Mouse (Mus musculus): ENCODE data around the gene Plb1. TPM values are rescaled to one million over a fixed set of nuclear protein-coding genes. Genes with fewer than 3 reads are reported as not detected.

Plb1 gene
- polyA plus RNA-seq, 1 experiment = 8.7 TPM

- H3K4me3 ChIP-seq (ENCODE audit: control insufficient read depth, insufficient read depth, low read length) = no peak overlapping the region
- no peak for DNase-seq
- H3K27me3 ChIP-seq (ENCODE audit: control insufficient read depth, insufficient read depth, low read length) = no peaks in the 10 kb centered on the region
- TF ChIP-seq POLR2A (IDR thresholded peaks at IDR 0.05; ENCODE audit: control insufficient read depth, extremely low read depth, insufficient read depth, low read length, poor library complexity) = no peak
- TF ChIP-seq CTCF (IDR thresholded peaks at IDR 0.05; ENCODE audit: borderline replicate concordance, control insufficient read depth, extremely low read depth, insufficient read depth, low read length, poor library complexity) = no peak
- 96% methylated on average over 2 of the region's 2 CpGs for WGBS
- H3K27ac ChIP-seq (ENCODE audit: control insufficient read depth, insufficient read depth, low read length) = no peak overlapping the region
- no peaks in the 10 kb centered on the region for H3K36me3 ChIP-seq (ENCODE audit: control insufficient read depth, insufficient read depth, low read length)
- H3K4me1 ChIP-seq (replicated peaks; ENCODE audit: control insufficient read depth, insufficient read depth, low read length) = no peaks in the 10 kb centered on the region
Measured at GRCm38 (mm10) chr5:32291316-32291715, 58.8 kb downstream of the Plb1 start.

- Histone ChIP-seq H3K36me3 (ENCODE audit: control insufficient read depth, insufficient read depth, low read length) (no peaks in the 10 kb centered on the region), H3K27me3 (ENCODE audit: control insufficient read depth, insufficient read depth, low read length) (no peaks in the 10 kb centered on the region), H3K4me1 (replicated peaks; ENCODE audit: control insufficient read depth, insufficient read depth, low read length) (0 out of 2 replicates have a peak, but pooled peaks cover 2% of the 10 kb centered on the region), H3K4me3 (ENCODE audit: control insufficient read depth, insufficient read depth, low read length) (no peak overlapping the region), H3K27ac (ENCODE audit: control insufficient read depth, insufficient read depth, low read length) (no peak overlapping the region)
- no peak for TF ChIP-seq POLR2A (IDR thresholded peaks at IDR 0.05; ENCODE audit: control insufficient read depth, extremely low read depth, insufficient read depth, low read length, poor library complexity)
- peak; percentile 65; the same call in 1 of the 2 replicates for TF ChIP-seq CTCF (IDR thresholded peaks at IDR 0.05; ENCODE audit: borderline replicate concordance, control insufficient read depth, extremely low read depth, insufficient read depth, low read length, poor library complexity)
- peak; percentile 43 for DNase-seq
- 18% methylated on average over 23 of the region's 23 CpGs for WGBS
Measured at GRCm38 (mm10) chr5:32302991-32303921, 70.7 kb downstream of the Plb1 start.

- WGBS = 80% methylated on average over 2 of the region's 2 CpGs
- 0 out of 2 replicates have a peak, but pooled peaks cover 2% of the 10 kb centered on the region for H3K4me1 ChIP-seq (replicated peaks; ENCODE audit: control insufficient read depth, insufficient read depth, low read length)
- H3K36me3 ChIP-seq (ENCODE audit: control insufficient read depth, insufficient read depth, low read length) = no peaks in the 10 kb centered on the region
- no peak for DNase-seq
- no peaks in the 10 kb centered on the region for H3K27me3 ChIP-seq (ENCODE audit: control insufficient read depth, insufficient read depth, low read length)
- H3K27ac ChIP-seq (ENCODE audit: control insufficient read depth, insufficient read depth, low read length) = no peak overlapping the region
- no peak for TF ChIP-seq POLR2A (IDR thresholded peaks at IDR 0.05; ENCODE audit: control insufficient read depth, extremely low read depth, insufficient read depth, low read length, poor library complexity)
- TF ChIP-seq CTCF (IDR thresholded peaks at IDR 0.05; ENCODE audit: borderline replicate concordance, control insufficient read depth, extremely low read depth, insufficient read depth, low read length, poor library complexity) = no peak
- no peak overlapping the region for H3K4me3 ChIP-seq (ENCODE audit: control insufficient read depth, insufficient read depth, low read length)
Measured at GRCm38 (mm10) chr5:32307106-32307505, 74.6 kb downstream of the Plb1 start.

GRCm38 (mm10) chr5:32308647-32309046, 76.1 kb downstream of the Plb1 start:
- no peak for DNase-seq
- Histone ChIP-seq H3K27ac (ENCODE audit: control insufficient read depth, insufficient read depth, low read length) (no peak overlapping the region), H3K4me3 (ENCODE audit: control insufficient read depth, insufficient read depth, low read length) (no peak overlapping the region), H3K36me3 (ENCODE audit: control insufficient read depth, insufficient read depth, low read length) (no peaks in the 10 kb centered on the region), H3K4me1 (replicated peaks; ENCODE audit: control insufficient read depth, insufficient read depth, low read length) (peaks cover 3% of the 10 kb centered on the region; the same call in 1 of the 2 replicates), H3K27me3 (ENCODE audit: control insufficient read depth, insufficient read depth, low read length) (no peaks in the 10 kb centered on the region)
- TF ChIP-seq CTCF (IDR thresholded peaks at IDR 0.05; ENCODE audit: borderline replicate concordance, control insufficient read depth, extremely low read depth, insufficient read depth, low read length, poor library complexity) (no peak), POLR2A (IDR thresholded peaks at IDR 0.05; ENCODE audit: control insufficient read depth, extremely low read depth, insufficient read depth, low read length, poor library complexity) (no peak)
- WGBS = 94% methylated on average over 4 of the region's 4 CpGs

- TF ChIP-seq POLR2A (IDR thresholded peaks at IDR 0.05; ENCODE audit: control insufficient read depth, extremely low read depth, insufficient read depth, low read length, poor library complexity) = no peak
- TF ChIP-seq CTCF (IDR thresholded peaks at IDR 0.05; ENCODE audit: borderline replicate concordance, control insufficient read depth, extremely low read depth, insufficient read depth, low read length, poor library complexity) = no peak
- Histone ChIP-seq H3K4me3 (ENCODE audit: control insufficient read depth, insufficient read depth, low read length) (no peak overlapping the region), H3K27me3 (ENCODE audit: control insufficient read depth, insufficient read depth, low read length) (no peaks in the 10 kb centered on the region), H3K27ac (ENCODE audit: control insufficient read depth, insufficient read depth, low read length) (no peak overlapping the region), H3K4me1 (replicated peaks; ENCODE audit: control insufficient read depth, insufficient read depth, low read length) (peaks cover 6% of the 10 kb centered on the region), H3K36me3 (ENCODE audit: control insufficient read depth, insufficient read depth, low read length) (no peaks in the 10 kb centered on the region)
- WGBS = 76% methylated on average over 1 of the region's 1 CpGs
- no peak for DNase-seq
Measured at GRCm38 (mm10) chr5:32309714-32310113, 77.2 kb downstream of the Plb1 start.

- H3K27ac ChIP-seq (ENCODE audit: control insufficient read depth, insufficient read depth, low read length) = no peak overlapping the region
- H3K36me3 ChIP-seq (ENCODE audit: control insufficient read depth, insufficient read depth, low read length) = no peaks in the 10 kb centered on the region
- peaks cover 6% of the 10 kb centered on the region for H3K4me1 ChIP-seq (replicated peaks; ENCODE audit: control insufficient read depth, insufficient read depth, low read length)
- 90% methylated on average over 5 of the region's 5 CpGs for WGBS
- TF ChIP-seq CTCF (IDR thresholded peaks at IDR 0.05; ENCODE audit: borderline replicate concordance, control insufficient read depth, extremely low read depth, insufficient read depth, low read length, poor library complexity) (no peak), POLR2A (IDR thresholded peaks at IDR 0.05; ENCODE audit: control insufficient read depth, extremely low read depth, insufficient read depth, low read length, poor library complexity) (no peak)
- DNase-seq = no peak
- no peaks in the 10 kb centered on the region for H3K27me3 ChIP-seq (ENCODE audit: control insufficient read depth, insufficient read depth, low read length)
- no peak overlapping the region for H3K4me3 ChIP-seq (ENCODE audit: control insufficient read depth, insufficient read depth, low read length)
Measured at GRCm38 (mm10) chr5:32310802-32311201, 78.3 kb downstream of the Plb1 start.
